Mouse (Mus musculus) limb, embryonic 14.5 days (tissue): Measurements from ENCODE around the gene Il4. TPM values are rescaled to one million over a fixed set of nuclear protein-coding genes. Genes with fewer than 3 reads are reported as not detected.

Experiments
- ATAC-seq: fragments of 200-750 bp; cut with Nextera tagmentation; 2 replicates; pipeline ENCODE4 v1.8.0; 2017; ENCODE audit warnings: low read depth, moderate number of reproducible peaks, moderate TSS enrichment; ENCODE audit not compliant: low FRiP score
- DNase-seq: peaks from one replicate; pipeline ENCODE4 v3.0.0-alpha.2; 2015; ENCODE audit warnings: low spot score
- H3K27ac ChIP-seq: fragments of 300-500 bp; sonication (generic); replicated peaks from 2 replicates; pipeline ENCODE4 v1.5.1; 2014; ENCODE audit warnings: low read depth, mild to moderate bottlenecking, low read length, moderate library complexity, mixed read lengths
- H3K27me3 ChIP-seq: fragments of 300-500 bp; sonication (generic); 2 replicates; pipeline ENCODE4 v1.6.1; 2014; ENCODE audit warnings: low read length, mixed read lengths; ENCODE audit not compliant: control insufficient read depth, insufficient read depth
- H3K36me3 ChIP-seq: fragments of 300-500 bp; sonication (generic); 2 replicates; pipeline ENCODE4 v1.6.1; 2014; ENCODE audit warnings: mild to moderate bottlenecking, low read length, moderate library complexity, mixed read lengths; ENCODE audit not compliant: control insufficient read depth, insufficient read depth
- H3K4me1 ChIP-seq: fragments of 300-500 bp; sonication (generic); 2 replicates; pipeline ENCODE4 v1.6.1; 2014; ENCODE audit warnings: antibody characterized with exemption, low read length, mixed read lengths; ENCODE audit not compliant: control insufficient read depth, insufficient read depth
- H3K4me2 ChIP-seq: fragments of 300-500 bp; sonication (generic); replicated peaks from 2 replicates; pipeline ENCODE4 v1.6.1; 2014; ENCODE audit warnings: low read depth, mild to moderate bottlenecking, low read length, moderate library complexity; ENCODE audit not compliant: severe bottlenecking
- H3K4me3 ChIP-seq: fragments of 300-500 bp; sonication (generic); replicated peaks from 2 replicates; pipeline ENCODE4 v1.5.1; 2014; ENCODE audit warnings: low read length
- H3K9ac ChIP-seq: fragments of 300-500 bp; sonication (generic); 2 replicates; pipeline ENCODE4 v1.6.1; 2014; ENCODE audit warnings: mild to moderate bottlenecking, low read depth, low read length, moderate library complexity; ENCODE audit not compliant: severe bottlenecking
- H3K9me3 ChIP-seq: fragments of 300-500 bp; sonication (generic); 2 replicates; pipeline ENCODE4 v1.6.1; 2016; ENCODE audit warnings: low read length; ENCODE audit not compliant: control insufficient read depth
- POLR2A ChIP-seq: fragments of 200-500 bp; IDR thresholded peaks from 2 replicates; pipeline ENCODE4 v1.8.0; 2012; ENCODE audit warnings: inconsistent platforms, mild to moderate bottlenecking, moderate library complexity, borderline replicate concordance; ENCODE audit not compliant: insufficient read depth, insufficient read length; ENCODE audit errors: extremely low read depth
- WGBS: fragments of 180-500 bp; shearing (Covaris S2); extraction: QIAGEN DNeasy Blood & Tissue Kit; methylation state at CpG from one replicate; pipeline ENCODE4 v1.1.7; 2014; 5-methylcytosine and 5-hydroxymethylcytosine counted together
- polyA plus RNA-seq, 2 experiments: library from polyadenylated mRNA; depleted of rRNA in 1 of 2; stranded (reverse) in 1 of 2; unstranded in 1 of 2; fragments of >200 nt; fragmentation: Nextera tagmentation in 1 of 2; extraction: Ambion mirVana in 1 of 2; gene quantifications; 2 replicates each; pipeline versions ENCODE4 v1.2.1 to v1.2.3; 2012 to 2014

Il4 gene
- polyA plus RNA-seq, 2 experiments: 0.49 to 3.2 TPM

- TF ChIP-seq POLR2A: no peak
Observed at GRCm38 (mm10) chr11:53617562-53618109, 833 bp downstream of the Il4 start.

GRCm38 (mm10) chr11:53616748-53617558 is 1.5 kb downstream of the Il4 start:
- ATAC-seq (no peak), DNase-seq (no peak)
- 79% methylated on average over 8 of the region's 8 CpGs for WGBS
- H3K9me3 ChIP-seq: no peaks in the 10 kb centered on the region
- TF ChIP-seq POLR2A: no peak
- no peak overlapping the region for H3K4me3 ChIP-seq
- no peaks in the 10 kb centered on the region for H3K4me1 ChIP-seq
- no peaks in the 10 kb centered on the region for H3K27me3 ChIP-seq
- H3K4me2 ChIP-seq: no peak overlapping the region
- no peak overlapping the region for H3K27ac ChIP-seq
- no peak overlapping the region for H3K9ac ChIP-seq
- no peaks in the 10 kb centered on the region for H3K36me3 ChIP-seq

More at GRCm38 (mm10) chr11:53617562-53618109, 833 bp downstream of the Il4 start:
- no peak overlapping the region for H3K27ac ChIP-seq
- no peak overlapping the region for H3K4me2 ChIP-seq
- DNase-seq (no peak), ATAC-seq (no peak)
- no peak overlapping the region for H3K4me3 ChIP-seq
- H3K27me3 ChIP-seq: no peaks in the 10 kb centered on the region
- H3K9me3 ChIP-seq: no peaks in the 10 kb centered on the region
- H3K4me1 ChIP-seq: no peaks in the 10 kb centered on the region
- no peak overlapping the region for H3K9ac ChIP-seq
- WGBS: 67% methylated on average over 4 of the region's 4 CpGs
- H3K36me3 ChIP-seq: no peaks in the 10 kb centered on the region

- Histone ChIP-seq H3K4me1 (no peaks in the 10 kb centered on the region), H3K9ac (no peak overlapping the region), H3K27me3 (no peaks in the 10 kb centered on the region), H3K4me3 (no peak overlapping the region), H3K36me3 (no peaks in the 10 kb centered on the region), H3K9me3 (no peaks in the 10 kb centered on the region), H3K4me2 (no peak overlapping the region), H3K27ac (no peak overlapping the region)
- DNase-seq: no peak
- TF ChIP-seq POLR2A: no peak
- ATAC-seq: no peak
- WGBS: 88% methylated on average over 8 of the region's 8 CpGs
Observed at GRCm38 (mm10) chr11:53615575-53615974, 2.9 kb downstream of the Il4 start.

- Histone ChIP-seq H3K9ac (no peak overlapping the region), H3K4me3 (no peak overlapping the region), H3K4me1 (no peaks in the 10 kb centered on the region), H3K36me3 (no peaks in the 10 kb centered on the region), H3K27me3 (no peaks in the 10 kb centered on the region), H3K4me2 (no peak overlapping the region), H3K27ac (no peak overlapping the region), H3K9me3 (no peaks in the 10 kb centered on the region)
- DNase-seq (no peak), ATAC-seq (no peak)
- 65% methylated on average over 6 of the region's 6 CpGs for WGBS
- TF ChIP-seq POLR2A: no peak
Observed at GRCm38 (mm10) chr11:53615172-53615571, 3.3 kb downstream of the Il4 start.

- Histone ChIP-seq H3K27me3 (no peaks in the 10 kb centered on the region), H3K4me2 (no peak overlapping the region), H3K4me3 (no peak overlapping the region), H3K36me3 (0 out of 2 replicates have a peak, but pooled peaks cover 3% of the 10 kb centered on the region), H3K9ac (no peak overlapping the region), H3K4me1 (no peaks in the 10 kb centered on the region), H3K9me3 (no peaks in the 10 kb centered on the region), H3K27ac (no peak overlapping the region)
- TF ChIP-seq POLR2A: no peak
- WGBS: 75% methylated on average over 3 of the region's 3 CpGs
- DNase-seq (no peak), ATAC-seq (no peak)
Observed at GRCm38 (mm10) chr11:53609672-53610071, 8.8 kb downstream of the Il4 start.
